Mouse (Mus musculus): ENCODE data around the gene Tgif2lx1. TPM values are rescaled to one million over a fixed set of nuclear protein-coding genes. Genes with fewer than 3 reads are reported as not detected.

Tgif2lx1 gene
- not detected in 2 replicates for total RNA-seq (2023)

GRCm38 (mm10) chrX:118480637-118481036, at the start of gene Tgif2lx1:
Gene Tgif2lx1 (minus strand): TSS chrX:118480737.

Other genes with a start within 250 kb of the Tgif2lx1 start
- not detected in 2 replicates for gene Tgif2lx2, start 53.5 kb downstream of the Tgif2lx1 start, total RNA-seq (2023)

Measured in neutrophil, adult 65 days (primary cell).